Mouse (Mus musculus): ENCODE results near the gene Gm5150. TPM values are rescaled to one million over a fixed set of nuclear protein-coding genes. Genes with fewer than 3 reads are reported as not detected.

The Gm5150 gene
- total RNA-seq (2023) = 10 to 100 TPM; 27.1 TPM

GRCm38 (mm10) chr3:16006215-16006614 is at the start of gene Gm5150:
Gm5150 (minus strand) TSS chr3:16006437.

Other genes with a start within 250 kb of the Gm5150 start
- 10 to 100 TPM; 62.4 to 78.2 TPM for gene Sirpb1c, start 157.9 kb downstream of the Gm5150 start, total RNA-seq (2023)

Measured in neutrophil, adult 59 days (primary cell).